Mouse (Mus musculus): Measurements from ENCODE around the gene Cpa5. TPM values are rescaled to one million over a fixed set of nuclear protein-coding genes. Genes with fewer than 3 reads are reported as not detected.

Gene Cpa5
- polyA plus RNA-seq, 1 experiment from 2014 or later = not detected

GRCm38 (mm10) chr6:30676506-30676905 lies 65.7 kb downstream of the Cpa5 start:
- no peak for ATAC-seq (replicated peaks)

GRCm38 (mm10) chr6:30677591-30677990 lies 66.8 kb downstream of the Cpa5 start:
- H3K4me3 ChIP-seq = no peak overlapping the region
- no peaks in the 10 kb centered on the region for H3K27me3 ChIP-seq (replicated peaks)
- H3K4me2 ChIP-seq = no peak overlapping the region
- peaks cover 56% of the 10 kb centered on the region for H3K4me1 ChIP-seq
- H3K9me3 ChIP-seq = no peaks in the 10 kb centered on the region
- ATAC-seq (replicated peaks) = no peak
- H3K27ac ChIP-seq = no peak overlapping the region; the same call in 1 of the 2 replicates
- 64% methylated on average over 9 of the region's 9 CpGs for WGBS
- no peaks in the 10 kb centered on the region for H3K36me3 ChIP-seq (replicated peaks)
- H3K9ac ChIP-seq = no peak overlapping the region

More at GRCm38 (mm10) chr6:30676506-30676905, 65.7 kb downstream of the Cpa5 start:
- no peak overlapping the region for H3K4me3 ChIP-seq
- H3K4me1 ChIP-seq = peaks cover 57% of the 10 kb centered on the region
- H3K36me3 ChIP-seq (replicated peaks) = no peaks in the 10 kb centered on the region
- H3K9ac ChIP-seq = no peak overlapping the region
- no peaks in the 10 kb centered on the region for H3K27me3 ChIP-seq (replicated peaks)
- H3K4me2 ChIP-seq = no peak overlapping the region
- 91% methylated on average over 6 of the region's 6 CpGs for WGBS
- no peaks in the 10 kb centered on the region for H3K9me3 ChIP-seq
- peak overlapping the region; percentile 88; the same call in 1 of the 2 replicates for H3K27ac ChIP-seq

- Histone ChIP-seq H3K4me1 (peaks cover 51% of the 10 kb centered on the region), H3K9me3 (no peaks in the 10 kb centered on the region), H3K4me2 (no peak overlapping the region), H3K27ac (peak overlapping the region; percentile 72), H3K36me3 (replicated peaks) (no peaks in the 10 kb centered on the region), H3K27me3 (replicated peaks) (no peaks in the 10 kb centered on the region), H3K9ac (no peak overlapping the region; the same call in 1 of the 2 replicates), H3K4me3 (no peak overlapping the region)
- ATAC-seq (replicated peaks) = peak; percentile 83
- 23% methylated on average over 6 of the region's 6 CpGs for WGBS
Observed at GRCm38 (mm10) chr6:30678482-30678881, 67.7 kb downstream of the Cpa5 start.

- 77% methylated on average over 5 of the region's 5 CpGs for WGBS
- H3K4me2 ChIP-seq = no peak overlapping the region
- no peaks in the 10 kb centered on the region for H3K36me3 ChIP-seq (replicated peaks)
- no peak for ATAC-seq (replicated peaks)
- H3K4me1 ChIP-seq = peaks cover 41% of the 10 kb centered on the region
- no peaks in the 10 kb centered on the region for H3K27me3 ChIP-seq (replicated peaks)
- H3K9ac ChIP-seq = peak overlapping the region; percentile 6; the same call in 1 of the 2 replicates
- H3K27ac ChIP-seq = peak overlapping the region; percentile 70
- H3K4me3 ChIP-seq = no peak overlapping the region
- no peaks in the 10 kb centered on the region for H3K9me3 ChIP-seq
Observed at GRCm38 (mm10) chr6:30679567-30679966, 68.8 kb downstream of the Cpa5 start.

- no peak overlapping the region for H3K27ac ChIP-seq
- H3K4me1 ChIP-seq = peaks cover 32% of the 10 kb centered on the region
- H3K4me3 ChIP-seq = no peak overlapping the region
- H3K27me3 ChIP-seq (replicated peaks) = no peaks in the 10 kb centered on the region
- no peaks in the 10 kb centered on the region for H3K36me3 ChIP-seq (replicated peaks)
- no peaks in the 10 kb centered on the region for H3K9me3 ChIP-seq
- ATAC-seq (replicated peaks) = no peak
- H3K9ac ChIP-seq = no peak overlapping the region
- WGBS = 77% methylated on average over 7 of the region's 7 CpGs
- no peak overlapping the region for H3K4me2 ChIP-seq
Observed at GRCm38 (mm10) chr6:30680442-30680841, 69.6 kb downstream of the Cpa5 start.

Other genes starting within 250 kb of the Cpa5 start
- gene Zc3hc1, start 220.0 kb upstream of the Cpa5 start, polyA plus RNA-seq (2015; fragmentation: Nextera tagmentation; extraction: Ambion mirVana) = 68.6 and 70.8 TPM in 2 replicates
- gene Klhdc10, start 209.1 kb upstream of the Cpa5 start, polyA plus RNA-seq (2015; fragmentation: Nextera tagmentation; extraction: Ambion mirVana) = 42.3 and 44.7 TPM in 2 replicates
- gene Tmem209, start 101.2 kb upstream of the Cpa5 start, polyA plus RNA-seq (2015; fragmentation: Nextera tagmentation; extraction: Ambion mirVana) = 31.3 and 31.6 TPM in 2 replicates
- gene Ssmem1, start 101.2 kb upstream of the Cpa5 start, polyA plus RNA-seq (2015; fragmentation: Nextera tagmentation; extraction: Ambion mirVana) = 0.21 TPM in 1 of 2 replicates, not detected in the other
- 6.7 and 8.4 TPM in 2 replicates for gene Cpa2, start 69.4 kb upstream of the Cpa5 start, polyA plus RNA-seq (2015; fragmentation: Nextera tagmentation; extraction: Ambion mirVana)
- 1.0 and 1.5 TPM in 2 replicates for gene Cpa4, start 42.6 kb upstream of the Cpa5 start, polyA plus RNA-seq (2015; fragmentation: Nextera tagmentation; extraction: Ambion mirVana)
- gene Cpa1, start 28.2 kb downstream of the Cpa5 start, polyA plus RNA-seq (2015; fragmentation: Nextera tagmentation; extraction: Ambion mirVana) = 0.63 and 0.89 TPM in 2 replicates
- gene Cep41, start 82.7 kb downstream of the Cpa5 start, polyA plus RNA-seq (2015; fragmentation: Nextera tagmentation; extraction: Ambion mirVana) = 13.6 and 14.0 TPM in 2 replicates
- 344 and 374 TPM in 2 replicates for gene Mest, start 112.5 kb downstream of the Cpa5 start, polyA plus RNA-seq (2015; fragmentation: Nextera tagmentation; extraction: Ambion mirVana)